Mouse (Mus musculus) limb, embryonic 10.5 days (tissue): ENCODE data around the gene Mmel1. TPM values are rescaled to one million over a fixed set of nuclear protein-coding genes. Genes with fewer than 3 reads are reported as not detected.

ENCODE experiments used
- DNase-seq: peaks from one replicate; pipeline ENCODE4 v3.0.0-alpha.2; 2017; ENCODE audit warnings: low spot score
- H3K27ac ChIP-seq: fragments of 300-500 bp; sonication (generic); 2 replicates; pipeline ENCODE4 v1.5.1; 2016; ENCODE audit warnings: mild to moderate bottlenecking
- H3K27me3 ChIP-seq: fragments of 300-500 bp; sonication (generic); 2 replicates; pipeline ENCODE4 v1.6.1; 2016; ENCODE audit warnings: low read depth, mild to moderate bottlenecking; ENCODE audit not compliant: poor library complexity, severe bottlenecking
- H3K36me3 ChIP-seq: fragments of 300-500 bp; sonication (generic); 2 replicates; pipeline ENCODE4 v1.6.1; 2016; ENCODE audit warnings: mild to moderate bottlenecking, moderate library complexity
- H3K4me1 ChIP-seq: fragments of 300-500 bp; sonication (generic); 2 replicates; pipeline ENCODE4 v1.6.1; 2016
- H3K4me3 ChIP-seq: fragments of 300-500 bp; sonication (generic); 2 replicates; pipeline ENCODE4 v1.5.1; 2016; ENCODE audit warnings: mild to moderate bottlenecking, moderate library complexity
- H3K9me3 ChIP-seq: fragments of 300-500 bp; sonication (generic); replicated peaks from 2 replicates; pipeline ENCODE4 v1.6.1; 2016; ENCODE audit warnings: mild to moderate bottlenecking
- WGBS: fragments of 180-500 bp; shearing (Covaris S2); methylation state at CpG from one replicate; pipeline ENCODE4 v1.1.7; 2016; 5-methylcytosine and 5-hydroxymethylcytosine counted together
- polyA plus RNA-seq: library from polyadenylated mRNA; unstranded; fragments of >200 nt; fragmentation: Nextera tagmentation; extraction: Ambion mirVana; gene quantifications from 2 replicates; pipeline ENCODE4 v1.2.1, GENCODE M21; 2016

The Mmel1 gene
- polyA plus RNA-seq, 1 experiment from 2014 or later, result 0.15 TPM

DNA sequence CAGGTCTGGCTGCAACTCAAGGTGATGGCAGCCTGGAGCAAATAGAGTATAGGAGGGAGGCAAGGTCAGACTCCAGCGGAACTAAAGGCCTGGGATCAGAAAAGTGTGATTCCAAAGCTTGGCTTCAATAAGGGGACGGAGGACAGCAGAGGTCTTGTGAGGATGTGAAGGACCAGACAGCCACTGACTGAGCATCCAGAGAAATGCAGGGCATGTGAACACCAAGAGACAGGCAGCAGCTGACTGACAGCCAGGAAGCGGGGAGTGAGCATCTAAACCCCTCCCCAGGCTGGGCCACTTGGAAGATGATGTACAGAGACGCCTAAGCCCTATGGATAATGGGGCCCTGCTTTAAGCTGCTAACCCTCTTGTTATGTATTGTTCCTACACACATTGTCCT is 1.3 kb downstream of the Mmel1 start:
- H3K27me3 ChIP-seq, result peaks cover 35% of the 10 kb centered on the region
- DNase-seq, result no peak
- no peak overlapping the region for H3K4me3 ChIP-seq
- no peaks in the 10 kb centered on the region for H3K36me3 ChIP-seq
- H3K9me3 ChIP-seq, result no peaks in the 10 kb centered on the region
- no peak overlapping the region for H3K27ac ChIP-seq
- peaks cover 12% of the 10 kb centered on the region for H3K4me1 ChIP-seq
- 90% methylated on average over 4 of the region's 4 CpGs for WGBS

DNA sequence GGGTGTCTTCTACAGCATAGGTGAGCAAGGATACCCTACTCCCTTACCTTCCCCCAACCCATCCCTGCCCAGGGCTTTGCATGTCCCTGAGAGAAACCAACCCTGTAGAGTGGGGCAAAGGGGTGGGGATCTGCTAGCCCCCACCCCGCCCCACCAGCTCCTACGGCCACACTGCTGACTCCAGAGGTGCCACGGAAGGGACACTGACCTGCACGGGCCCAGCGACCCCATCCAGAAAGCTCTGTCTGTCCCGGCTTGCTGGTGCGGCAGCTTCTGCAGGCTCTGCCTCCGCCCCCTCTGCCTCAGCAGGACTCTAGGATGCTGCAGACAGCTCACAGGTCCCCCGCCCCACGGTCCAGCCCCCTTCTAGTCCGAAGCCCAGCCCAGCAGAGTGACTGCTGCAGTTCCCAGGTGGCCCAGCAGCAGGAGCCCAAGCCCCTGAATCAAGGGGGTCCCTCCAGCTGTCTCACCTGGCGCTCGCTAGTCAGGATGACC is 2.4 kb downstream of the Mmel1 start:
- Histone ChIP-seq H3K27ac (peak overlapping the region; percentile 1; the same call in 1 of the 2 replicates), H3K4me3 (peak overlapping the region; percentile 32), H3K36me3 (no peaks in the 10 kb centered on the region), H3K4me1 (peaks cover 12% of the 10 kb centered on the region), H3K9me3 (no peaks in the 10 kb centered on the region), H3K27me3 (peaks cover 38% of the 10 kb centered on the region)
- peak; percentile 56 for DNase-seq
- 2% methylated on average over 13 of the region's 13 CpGs for WGBS

- H3K4me3 ChIP-seq, result no peak overlapping the region
- no peaks in the 10 kb centered on the region for H3K36me3 ChIP-seq
- peaks cover 30% of the 10 kb centered on the region for H3K27me3 ChIP-seq
- no peaks in the 10 kb centered on the region for H3K9me3 ChIP-seq
- peaks cover 14% of the 10 kb centered on the region for H3K4me1 ChIP-seq
- H3K27ac ChIP-seq, result no peak overlapping the region
- no peak for DNase-seq
- WGBS, result 76% methylated on average over 6 of the region's 6 CpGs
These were observed 3.8 kb downstream of the Mmel1 start for GRCm38 (mm10) chr4:154873186-154873585.

DNA sequence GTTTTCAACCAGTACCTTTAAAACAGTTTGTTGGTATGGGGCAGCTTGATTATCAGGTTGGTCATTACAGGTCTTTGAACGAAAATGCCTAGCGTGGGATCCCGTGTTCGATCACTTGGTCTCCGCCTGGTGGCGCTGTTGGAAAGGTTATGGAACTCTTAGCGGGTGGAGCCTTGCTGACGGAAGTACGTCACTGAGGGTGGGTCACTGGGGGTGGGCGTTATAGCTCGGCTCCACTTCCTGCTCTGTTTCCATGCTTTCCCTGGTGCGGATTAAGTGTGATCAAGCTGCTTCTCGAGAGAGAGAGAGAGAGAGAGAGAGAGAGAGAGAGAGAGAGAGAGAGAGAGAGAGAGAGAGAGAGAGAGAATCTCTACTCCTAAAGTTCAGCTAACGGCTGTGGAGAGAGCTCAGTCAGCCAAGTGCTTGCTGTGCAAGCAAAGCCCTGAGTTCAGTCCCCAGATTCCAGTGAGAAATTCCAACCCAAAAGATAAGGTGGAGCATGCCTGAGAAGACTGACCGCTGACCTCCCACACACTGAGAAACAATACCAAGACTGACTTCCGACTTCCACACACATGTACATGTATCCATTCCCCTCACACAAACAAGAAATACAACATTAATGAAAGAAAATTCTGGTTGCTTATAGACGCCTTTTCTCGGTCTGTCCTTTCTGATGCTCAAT is 8.6 kb downstream of the Mmel1 start:
- peak; percentile 99 for DNase-seq
- Histone ChIP-seq H3K9me3 (no peaks in the 10 kb centered on the region), H3K36me3 (no peaks in the 10 kb centered on the region), H3K27ac (peak overlapping the region; percentile 86), H3K4me1 (peaks cover 12% of the 10 kb centered on the region; the same call in 1 of the 2 replicates), H3K4me3 (peak overlapping the region; percentile 52), H3K27me3 (0 out of 2 replicates have a peak, but pooled peaks cover 3% of the 10 kb centered on the region)
- 13% methylated on average over 17 of the region's 18 CpGs for WGBS

DNA sequence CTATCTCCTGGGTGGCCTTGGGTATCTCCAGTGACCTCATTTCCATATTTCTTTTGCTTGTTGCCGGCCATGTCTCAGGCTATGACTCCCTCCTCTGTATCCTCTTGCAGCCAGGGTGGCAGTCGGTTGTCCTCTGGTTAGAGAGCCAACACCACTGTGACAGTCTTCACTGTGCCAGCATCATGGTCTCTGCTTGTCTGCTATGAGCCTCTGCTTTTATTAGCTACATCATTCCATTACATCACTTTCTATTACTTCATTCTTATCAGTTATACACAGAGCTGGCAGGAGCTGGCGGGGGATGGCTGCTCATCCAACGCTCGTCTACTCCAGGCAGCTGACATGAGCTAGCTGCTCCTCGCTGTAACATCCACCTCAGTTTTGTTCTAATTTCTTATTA is 11.3 kb downstream of the Mmel1 start:
- WGBS, result 87% methylated on average over 6 of the region's 6 CpGs
- H3K27me3 ChIP-seq, result 0 out of 2 replicates have a peak, but pooled peaks cover 8% of the 10 kb centered on the region
- H3K4me1 ChIP-seq, result peaks cover 15% of the 10 kb centered on the region; the same call in 1 of the 2 replicates
- DNase-seq, result no peak
- H3K27ac ChIP-seq, result no peak overlapping the region
- no peaks in the 10 kb centered on the region for H3K9me3 ChIP-seq
- no peak overlapping the region for H3K4me3 ChIP-seq
- no peaks in the 10 kb centered on the region for H3K36me3 ChIP-seq

- H3K4me3 ChIP-seq, result no peak overlapping the region
- no peak for DNase-seq
- no peaks in the 10 kb centered on the region for H3K9me3 ChIP-seq
- H3K27me3 ChIP-seq, result 0 out of 2 replicates have a peak, but pooled peaks cover 4% of the 10 kb centered on the region
- WGBS, result 22% methylated on average over 14 of the region's 14 CpGs
- no peaks in the 10 kb centered on the region for H3K36me3 ChIP-seq
- H3K4me1 ChIP-seq, result peaks cover 22% of the 10 kb centered on the region
- no peak overlapping the region for H3K27ac ChIP-seq
These were observed 12.8 kb downstream of the Mmel1 start for GRCm38 (mm10) chr4:154882014-154882659.

DNA sequence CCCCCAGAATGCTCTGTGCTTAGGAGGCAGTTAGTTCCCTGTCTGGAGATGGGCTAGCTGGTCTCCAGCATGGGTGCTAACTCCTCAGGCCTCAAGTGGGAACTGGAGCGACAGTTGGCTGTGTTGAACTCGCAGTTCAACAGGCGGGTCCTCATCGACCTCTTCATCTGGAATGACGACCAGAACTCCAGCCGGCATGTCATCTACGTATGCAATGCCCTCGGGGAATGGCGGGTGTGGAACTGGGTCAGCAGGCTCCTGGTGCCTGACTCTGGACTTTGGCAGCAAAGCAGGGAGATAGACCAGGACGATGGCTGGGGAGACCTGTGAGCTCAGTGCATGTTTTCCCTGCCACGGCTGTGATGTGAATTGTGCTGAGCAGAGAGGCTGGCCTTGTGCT is 16.0 kb downstream of the Mmel1 start:
- Histone ChIP-seq H3K4me1 (peaks cover 12% of the 10 kb centered on the region), H3K4me3 (no peak overlapping the region), H3K36me3 (no peaks in the 10 kb centered on the region), H3K27me3 (0 out of 2 replicates have a peak, but pooled peaks cover 4% of the 10 kb centered on the region), H3K27ac (no peak overlapping the region), H3K9me3 (no peaks in the 10 kb centered on the region)
- WGBS, result 81% methylated on average over 11 of the region's 11 CpGs
- no peak for DNase-seq

GRCm38 (mm10) chr4:154886876-154887592 is 17.6 kb downstream of the Mmel1 start:
- H3K4me1 ChIP-seq, result peaks cover 12% of the 10 kb centered on the region
- DNase-seq, result no peak
- WGBS, result 71% methylated on average over 13 of the region's 13 CpGs
- 0 out of 2 replicates have a peak, but pooled peaks cover 12% of the 10 kb centered on the region for H3K27me3 ChIP-seq
- H3K9me3 ChIP-seq, result no peaks in the 10 kb centered on the region
- H3K36me3 ChIP-seq, result no peaks in the 10 kb centered on the region
- H3K27ac ChIP-seq, result no peak overlapping the region
- no peak overlapping the region for H3K4me3 ChIP-seq

GRCm38 (mm10) chr4:154887593-154888250 is 18.3 kb downstream of the Mmel1 start:
- Histone ChIP-seq H3K4me1 (peaks cover 12% of the 10 kb centered on the region), H3K27ac (no peak overlapping the region), H3K27me3 (0 out of 2 replicates have a peak, but pooled peaks cover 12% of the 10 kb centered on the region), H3K36me3 (no peaks in the 10 kb centered on the region), H3K9me3 (no peaks in the 10 kb centered on the region), H3K4me3 (no peak overlapping the region)
- whole genome bisulfite sequencing, result 83% methylated on average over 15 of the region's 15 CpGs
- no peak for DNase-seq

DNA sequence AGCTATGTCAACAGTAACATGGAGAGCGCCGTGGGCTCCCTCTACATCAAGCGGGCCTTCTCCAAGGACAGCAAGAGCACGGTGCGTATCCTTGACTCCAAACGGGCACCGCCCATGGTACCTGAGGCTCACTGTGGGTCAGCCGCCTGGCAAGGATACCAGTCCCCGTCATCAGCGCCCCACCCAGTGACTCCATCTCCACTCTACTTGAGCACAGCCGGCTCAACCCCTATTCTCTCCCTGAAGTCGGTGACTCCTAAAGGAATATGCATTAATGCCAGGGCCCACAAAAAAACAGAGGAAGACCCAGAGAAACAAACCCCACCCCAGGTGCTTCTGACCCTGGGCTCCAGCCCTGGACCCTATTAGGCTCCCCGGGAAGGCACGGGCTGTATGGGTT is 21.5 kb downstream of the Mmel1 start:
- 89% methylated on average over 14 of the region's 14 CpGs for WGBS
- Histone ChIP-seq H3K4me3 (no peak overlapping the region), H3K27ac (no peak overlapping the region), H3K9me3 (no peaks in the 10 kb centered on the region), H3K36me3 (no peaks in the 10 kb centered on the region), H3K4me1 (peaks cover 14% of the 10 kb centered on the region), H3K27me3 (0 out of 2 replicates have a peak, but pooled peaks cover 15% of the 10 kb centered on the region)
- no peak for DNase-seq

DNA sequence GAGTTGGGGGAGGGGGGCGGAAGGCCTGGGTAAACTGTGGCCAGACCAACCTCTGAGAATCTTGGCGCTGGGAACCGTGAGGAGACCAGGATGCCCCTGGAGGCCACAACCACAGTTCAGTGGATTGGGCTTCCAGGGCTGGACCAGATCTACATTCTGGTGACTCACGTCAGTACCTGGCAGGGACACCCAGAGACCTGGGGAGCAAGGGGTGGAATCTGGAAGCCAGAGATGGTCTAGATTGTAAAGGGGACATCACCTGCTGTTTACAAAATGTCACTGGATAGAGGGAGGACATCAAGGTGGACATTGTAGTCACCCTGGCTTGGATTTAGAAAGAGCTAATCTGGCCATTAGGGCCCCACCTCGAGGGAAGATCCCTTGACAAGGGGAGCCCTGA is 26.2 kb downstream of the Mmel1 start:
- Histone ChIP-seq H3K4me3 (no peak overlapping the region), H3K36me3 (no peaks in the 10 kb centered on the region), H3K27me3 (0 out of 2 replicates have a peak, but pooled peaks cover 25% of the 10 kb centered on the region), H3K27ac (no peak overlapping the region), H3K4me1 (peaks cover 29% of the 10 kb centered on the region), H3K9me3 (no peaks in the 10 kb centered on the region)
- DNase-seq, result no peak
- 80% methylated on average over 5 of the region's 5 CpGs for WGBS

DNA sequence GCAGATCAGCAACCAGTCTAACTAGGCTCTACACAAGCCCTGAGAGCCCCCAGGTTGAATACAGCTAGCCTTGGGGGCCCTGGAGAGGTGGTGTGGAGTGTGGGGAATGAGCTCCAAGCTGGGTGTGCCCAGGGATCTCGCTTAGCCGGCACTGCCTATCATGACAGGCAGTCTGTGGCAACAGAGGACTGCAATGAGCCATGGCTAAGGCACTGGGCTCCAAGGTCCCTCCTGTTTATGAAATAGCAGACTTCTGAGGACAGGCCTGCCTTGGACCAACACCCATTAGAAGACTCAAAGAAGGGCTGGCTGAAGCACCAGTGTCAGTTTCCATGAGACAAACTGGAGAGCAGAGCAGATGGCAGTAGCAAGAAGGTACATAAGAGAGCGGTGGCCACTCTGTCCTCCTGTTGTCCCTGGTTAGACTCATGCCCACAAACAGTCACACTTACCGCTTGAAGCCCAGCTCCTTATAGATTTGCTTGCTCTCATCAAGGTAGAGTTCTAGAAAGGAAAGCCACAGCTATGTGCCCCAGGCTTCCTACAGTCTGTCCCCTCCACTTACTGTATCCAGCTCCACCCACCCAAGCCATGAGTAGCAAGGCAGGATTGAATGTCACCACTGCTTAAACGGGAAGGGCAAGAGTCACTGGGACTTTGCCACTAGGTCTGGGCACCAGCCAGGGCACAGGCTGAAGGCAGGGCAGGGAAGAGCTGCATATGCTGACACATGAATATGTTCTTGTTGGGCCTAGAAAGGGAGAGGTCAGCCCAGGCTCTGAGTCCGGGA is 28.5 kb downstream of the Mmel1 start:
- peak overlapping the region; percentile 69 for H3K4me3 ChIP-seq
- no peaks in the 10 kb centered on the region for H3K9me3 ChIP-seq
- WGBS, result 66% methylated on average over 6 of the region's 6 CpGs
- peak overlapping the region; percentile 81; the same call in 1 of the 2 replicates for H3K27ac ChIP-seq
- no peaks in the 10 kb centered on the region for H3K36me3 ChIP-seq
- H3K27me3 ChIP-seq, result 0 out of 2 replicates have a peak, but pooled peaks cover 18% of the 10 kb centered on the region
- DNase-seq, result no peak
- H3K4me1 ChIP-seq, result peaks cover 29% of the 10 kb centered on the region
